Mouse (Mus musculus) myocyte (in vitro differentiated cells): ENCODE results near the gene Arhgap23.

Source experiments
- E2F4 ChIP-seq: IDR thresholded peaks from one replicate; pipeline ENCODE4 v1.6.1; 2011; ENCODE audit warnings: mild to moderate bottlenecking, control low read depth, moderate library complexity; ENCODE audit not compliant: insufficient read depth
- POLR2A ChIP-seq: IDR thresholded peaks from one replicate; pipeline ENCODE4 v1.6.1; 2011; ENCODE audit warnings: low read depth, mild to moderate bottlenecking, control low read depth, moderate library complexity; ENCODE audit not compliant: insufficient read length

DNA sequence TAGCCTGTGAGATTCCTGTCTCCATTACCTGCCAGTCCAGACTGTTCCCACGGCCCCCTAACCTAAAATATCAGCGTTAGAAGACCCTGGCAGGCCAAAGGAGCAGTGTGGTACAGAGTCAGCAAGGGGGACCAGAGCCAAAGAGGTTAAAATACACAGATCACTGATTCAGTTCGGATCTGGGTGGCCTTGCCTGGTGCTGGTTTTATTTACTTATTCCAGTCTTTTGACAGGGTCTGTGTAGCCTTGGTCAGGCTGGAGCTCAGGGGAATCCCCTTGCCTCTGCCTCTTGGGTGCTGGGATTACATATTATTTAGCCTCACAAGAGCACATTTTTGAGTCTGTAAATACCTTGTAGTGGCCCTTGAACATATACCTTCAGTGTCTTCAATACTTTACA, 9.5 kb downstream of the Arhgap23 start:
- no peak for TF ChIP-seq POLR2A
- no peak for TF ChIP-seq E2F4
